Mouse (Mus musculus): ENCODE data around the gene Zfp13. TPM values are rescaled to one million over a fixed set of nuclear protein-coding genes. Genes with fewer than 3 reads are reported as not detected.
A peak's percentile ranks its signal among the peaks of the same experiment; 100 is the strongest.

The Zfp13 gene
- polyA plus RNA-seq, 1 experiment: 2.9 TPM

GRCm38 (mm10) chr17:23546702-23547505 lies 52.4 kb downstream of the Zfp13 start:
- Histone ChIP-seq H3K27me3 (ENCODE audit: control insufficient read depth, insufficient read depth, low read length) (no peaks in the 10 kb centered on the region; the same call in 1 of the 2 replicates), H3K4me3 (ENCODE audit: extremely low read depth, insufficient read depth, insufficient read length) (peak overlapping the region; percentile 91), H3K4me1 (ENCODE audit: control insufficient read depth, insufficient read depth, insufficient read length) (no peaks in the 10 kb centered on the region), H3K27ac (ENCODE audit: insufficient read depth, low read length) (peak overlapping the region; percentile 76), H3K36me3 (ENCODE audit: control insufficient read depth, insufficient read depth, low read length) (no peaks in the 10 kb centered on the region)
- under 1% methylated on average over 42 of the region's 42 CpGs for WGBS
- no peak for TF ChIP-seq POLR2A (IDR thresholded peaks at IDR 0.05; ENCODE audit: low read depth, low read length)
- no peak for TF ChIP-seq CTCF (IDR thresholded peaks at IDR 0.05; ENCODE audit: extremely low read depth, insufficient read depth, insufficient read length, insufficient replicate concordance)
- DNase-seq (ENCODE audit: low read depth in 1 of 2, low spot score in 2 of 2): peak; percentile 72 to 83

GRCm38 (mm10) chr17:23546333-23546701 lies 53.0 kb downstream of the Zfp13 start:
- peak overlapping the region; percentile 91 for H3K4me3 ChIP-seq (ENCODE audit: extremely low read depth, insufficient read depth, insufficient read length)
- H3K27ac ChIP-seq (ENCODE audit: insufficient read depth, low read length): peak overlapping the region; percentile 76; the same call in 1 of the 2 replicates
- H3K4me1 ChIP-seq (ENCODE audit: control insufficient read depth, insufficient read depth, insufficient read length): no peaks in the 10 kb centered on the region
- no peaks in the 10 kb centered on the region; the same call in 1 of the 2 replicates for H3K27me3 ChIP-seq (ENCODE audit: control insufficient read depth, insufficient read depth, low read length)
- peak; percentile 63 to 66 for DNase-seq (ENCODE audit: low read depth in 1 of 2, low spot score in 2 of 2)
- TF ChIP-seq POLR2A (IDR thresholded peaks at IDR 0.05; ENCODE audit: low read depth, low read length): no peak
- no peak for TF ChIP-seq CTCF (IDR thresholded peaks at IDR 0.05; ENCODE audit: extremely low read depth, insufficient read depth, insufficient read length, insufficient replicate concordance)
- H3K36me3 ChIP-seq (ENCODE audit: control insufficient read depth, insufficient read depth, low read length): no peaks in the 10 kb centered on the region
- 3% methylated on average over 20 of the region's 20 CpGs for WGBS

- peaks cover 2% of the 10 kb centered on the region; the same call in 1 of the 2 replicates for H3K27me3 ChIP-seq (ENCODE audit: control insufficient read depth, insufficient read depth, low read length)
- 50% methylated on average over 6 of the region's 6 CpGs for WGBS
- TF ChIP-seq POLR2A (IDR thresholded peaks at IDR 0.05; ENCODE audit: low read depth, low read length): no peak
- TF ChIP-seq CTCF (IDR thresholded peaks at IDR 0.05; ENCODE audit: extremely low read depth, insufficient read depth, insufficient read length, insufficient replicate concordance): no peak
- H3K36me3 ChIP-seq (ENCODE audit: control insufficient read depth, insufficient read depth, low read length): no peaks in the 10 kb centered on the region
- H3K4me1 ChIP-seq (ENCODE audit: control insufficient read depth, insufficient read depth, insufficient read length): no peaks in the 10 kb centered on the region
- no peak overlapping the region for H3K4me3 ChIP-seq (ENCODE audit: extremely low read depth, insufficient read depth, insufficient read length)
- no peak for DNase-seq (ENCODE audit: low read depth in 1 of 2, low spot score in 2 of 2)
- no peak overlapping the region for H3K27ac ChIP-seq (ENCODE audit: insufficient read depth, low read length)
Measured at GRCm38 (mm10) chr17:23545841-23546240, 53.4 kb downstream of the Zfp13 start.

GRCm38 (mm10) chr17:23544766-23545165 lies 54.5 kb downstream of the Zfp13 start:
- DNase-seq (ENCODE audit: low read depth in 1 of 2, low spot score in 2 of 2): no peak
- Histone ChIP-seq H3K27me3 (ENCODE audit: control insufficient read depth, insufficient read depth, low read length) (peaks cover 2% of the 10 kb centered on the region; the same call in 1 of the 2 replicates), H3K36me3 (ENCODE audit: control insufficient read depth, insufficient read depth, low read length) (no peaks in the 10 kb centered on the region), H3K27ac (ENCODE audit: insufficient read depth, low read length) (no peak overlapping the region), H3K4me1 (ENCODE audit: control insufficient read depth, insufficient read depth, insufficient read length) (no peaks in the 10 kb centered on the region), H3K4me3 (ENCODE audit: extremely low read depth, insufficient read depth, insufficient read length) (no peak overlapping the region)
- WGBS: 97% methylated on average over 1 of the region's 1 CpGs
- no peak for TF ChIP-seq CTCF (IDR thresholded peaks at IDR 0.05; ENCODE audit: extremely low read depth, insufficient read depth, insufficient read length, insufficient replicate concordance)
- no peak for TF ChIP-seq POLR2A (IDR thresholded peaks at IDR 0.05; ENCODE audit: low read depth, low read length)

GRCm38 (mm10) chr17:23543983-23544382 lies 55.3 kb downstream of the Zfp13 start:
- no peak for DNase-seq (ENCODE audit: low read depth in 1 of 2, low spot score in 2 of 2)
- H3K4me3 ChIP-seq (ENCODE audit: extremely low read depth, insufficient read depth, insufficient read length): no peak overlapping the region
- WGBS: 69% methylated on average over 4 of the region's 4 CpGs
- no peaks in the 10 kb centered on the region for H3K36me3 ChIP-seq (ENCODE audit: control insufficient read depth, insufficient read depth, low read length)
- no peak overlapping the region for H3K27ac ChIP-seq (ENCODE audit: insufficient read depth, low read length)
- no peaks in the 10 kb centered on the region for H3K4me1 ChIP-seq (ENCODE audit: control insufficient read depth, insufficient read depth, insufficient read length)
- peaks cover 2% of the 10 kb centered on the region for H3K27me3 ChIP-seq (ENCODE audit: control insufficient read depth, insufficient read depth, low read length)
- TF ChIP-seq POLR2A (IDR thresholded peaks at IDR 0.05; ENCODE audit: low read depth, low read length) (no peak), CTCF (IDR thresholded peaks at IDR 0.05; ENCODE audit: extremely low read depth, insufficient read depth, insufficient read length, insufficient replicate concordance) (no peak)

GRCm38 (mm10) chr17:23543325-23543724 lies 56.0 kb downstream of the Zfp13 start:
- H3K4me3 ChIP-seq (ENCODE audit: extremely low read depth, insufficient read depth, insufficient read length): no peak overlapping the region
- H3K27me3 ChIP-seq (ENCODE audit: control insufficient read depth, insufficient read depth, low read length): peaks cover 7% of the 10 kb centered on the region
- no peaks in the 10 kb centered on the region for H3K36me3 ChIP-seq (ENCODE audit: control insufficient read depth, insufficient read depth, low read length)
- H3K4me1 ChIP-seq (ENCODE audit: control insufficient read depth, insufficient read depth, insufficient read length): no peaks in the 10 kb centered on the region
- WGBS: 43% methylated on average over 5 of the region's 5 CpGs
- no peak overlapping the region for H3K27ac ChIP-seq (ENCODE audit: insufficient read depth, low read length)
- no peak for DNase-seq (ENCODE audit: low read depth in 1 of 2, low spot score in 2 of 2)
- no peak for TF ChIP-seq POLR2A (IDR thresholded peaks at IDR 0.05; ENCODE audit: low read depth, low read length)
- TF ChIP-seq CTCF (IDR thresholded peaks at IDR 0.05; ENCODE audit: extremely low read depth, insufficient read depth, insufficient read length, insufficient replicate concordance): no peak

- H3K4me3 ChIP-seq (ENCODE audit: extremely low read depth, insufficient read depth, insufficient read length): no peak overlapping the region
- 47% methylated on average over 4 of the region's 4 CpGs for WGBS
- DNase-seq (ENCODE audit: low read depth in 1 of 2, low spot score in 2 of 2): no peak
- no peak overlapping the region for H3K27ac ChIP-seq (ENCODE audit: insufficient read depth, low read length)
- TF ChIP-seq POLR2A (IDR thresholded peaks at IDR 0.05; ENCODE audit: low read depth, low read length): no peak
- TF ChIP-seq CTCF (IDR thresholded peaks at IDR 0.05; ENCODE audit: extremely low read depth, insufficient read depth, insufficient read length, insufficient replicate concordance): no peak
- H3K36me3 ChIP-seq (ENCODE audit: control insufficient read depth, insufficient read depth, low read length): no peaks in the 10 kb centered on the region
- H3K4me1 ChIP-seq (ENCODE audit: control insufficient read depth, insufficient read depth, insufficient read length): peaks cover 1% of the 10 kb centered on the region; the same call in 1 of the 2 replicates
- H3K27me3 ChIP-seq (ENCODE audit: control insufficient read depth, insufficient read depth, low read length): peaks cover 8% of the 10 kb centered on the region
Measured at GRCm38 (mm10) chr17:23542835-23543234, 56.5 kb downstream of the Zfp13 start.

Data from spleen, adult 2 months (tissue).